Mouse (Mus musculus) heart, adult 2 months (tissue): ENCODE measurements around the gene Gm10490. TPM values are rescaled to one million over a fixed set of nuclear protein-coding genes. Genes with fewer than 3 reads are reported as not detected.

Source experiments
- DNase-seq, 2 experiments: peaks; one replicate each; pipeline ENCODE4 v3.0.0; 2021
- H3K27ac ChIP-seq: fragments of 200-600 bp; 2 replicates; pipeline ENCODE4 v1.8.1; 2022
- H3K27me3 ChIP-seq: fragments of 200-500 bp; 2 replicates; pipeline ENCODE4 v1.6.1; 2012; ENCODE audit warnings: mild to moderate bottlenecking, low read length, inconsistent platforms, mixed read lengths; ENCODE audit not compliant: control insufficient read depth, insufficient read depth
- H3K36me3 ChIP-seq: fragments of 200-500 bp; 2 replicates; pipeline ENCODE4 v1.6.1; 2012; ENCODE audit warnings: low read length, inconsistent platforms; ENCODE audit not compliant: control insufficient read depth, insufficient read depth
- H3K4me1 ChIP-seq: fragments of 200-500 bp; 2 replicates; pipeline ENCODE4 v1.6.1; 2011; ENCODE audit warnings: low read length; ENCODE audit not compliant: control insufficient read depth, insufficient read depth
- H3K4me3 ChIP-seq: fragments of 200-600 bp; 2 replicates; pipeline ENCODE4 v1.8.1; 2022
- H3K79me2 ChIP-seq: fragments of 200-500 bp; replicated peaks from 2 replicates; pipeline ENCODE4 v1.6.1; 2012; ENCODE audit warnings: mild to moderate bottlenecking, inconsistent platforms, low read length, moderate library complexity, mixed read lengths; ENCODE audit not compliant: control insufficient read depth, insufficient read depth
- H3K9ac ChIP-seq: fragments of 200-500 bp; 2 replicates; pipeline ENCODE4 v1.6.1; 2012; ENCODE audit warnings: low read depth, mild to moderate bottlenecking, control low read depth, inconsistent platforms, low read length, mixed read lengths
- CTCF ChIP-seq: fragments of 200-600 bp; IDR thresholded peaks from 2 replicates; pipeline ENCODE4 v1.8.1; 2022; ENCODE audit warnings: antibody characterized with exemption, mild to moderate bottlenecking, moderate library complexity
- EP300 ChIP-seq: fragments of 200-500 bp; IDR thresholded peaks from 2 replicates; pipeline ENCODE4 v1.6.1; 2011; ENCODE audit warnings: low read depth, low read length, control low read depth; ENCODE audit not compliant: insufficient read depth
- POLR2A ChIP-seq: fragments of 200-500 bp; IDR thresholded peaks from 2 replicates; pipeline ENCODE4 v1.6.1; 2011; ENCODE audit warnings: mild to moderate bottlenecking, low read depth, low read length, control low read depth; ENCODE audit not compliant: insufficient read depth
- WGBS: fragments of 180-500 bp; shearing (Covaris S2); methylation state at CpG from one replicate; pipeline ENCODE4 v1.1.7; 2018; 5-methylcytosine and 5-hydroxymethylcytosine counted together
- intact Hi-C: fragments of 180-260 bp; cut with DNase I; formaldehyde crosslinking; loops from one replicate; pipeline ENCODE4 v1.15.1; 2025
- polyA plus RNA-seq: library from polyadenylated mRNA; depleted of rRNA; stranded (reverse); fragments of >200 nt; gene quantifications from 2 replicates; pipeline ENCODE4 v1.2.3, GENCODE M21; 2012; rRNA removed
- total RNA-seq, 2 experiments: library from RNA; stranded (reverse); gene quantifications; 2 replicates each; pipeline ENCODE4 v1.2.3; 2021

Gm10490 gene
- total and polyA plus RNA-seq, 3 experiments = not detected

GRCm38 (mm10) chrX:7958868-7959267, 49.5 kb downstream of the Gm10490 start:
- DNase-seq = no peak
- Histone ChIP-seq H3K27me3 (no peaks in the 10 kb centered on the region), H3K79me2 (no peaks in the 10 kb centered on the region), H3K27ac (no peak overlapping the region), H3K4me3 (no peak overlapping the region), H3K4me1 (no peaks in the 10 kb centered on the region), H3K9ac (no peak overlapping the region), H3K36me3 (no peaks in the 10 kb centered on the region)
- 88% methylated on average over 9 of the region's 9 CpGs for WGBS
- TF ChIP-seq POLR2A = no peak
- TF ChIP-seq EP300 = no peak
- no peak for TF ChIP-seq CTCF
- intact Hi-C loops = no loop called here

Other genes with a start within 250 kb of the Gm10490 start
- gene Plp2, start 238.2 kb upstream of the Gm10490 start, total RNA-seq = 10 to 100 TPM; 40.3 to 56.3 TPM
- gene Plp2, start 238.2 kb upstream of the Gm10490 start, polyA plus RNA-seq = 118 and 159 TPM in 2 replicates
- gene Magix, start 228.3 kb upstream of the Gm10490 start, total RNA-seq = 10 to 100 TPM; 23.1 to 32.5 TPM
- 37.5 and 44.5 TPM in 2 replicates for gene Magix, start 228.3 kb upstream of the Gm10490 start, polyA plus RNA-seq
- 10 to 100 TPM; 18.0 to 19.3 TPM for gene Gpkow, start 212.4 kb upstream of the Gm10490 start, total RNA-seq
- 7.1 and 11.4 TPM in 2 replicates for gene Gpkow, start 212.4 kb upstream of the Gm10490 start, polyA plus RNA-seq
- gene Wdr45, start 195.2 kb upstream of the Gm10490 start, total RNA-seq = 10 to 100 TPM; 41.3 to 42.5 TPM
- gene Wdr45, start 195.2 kb upstream of the Gm10490 start, polyA plus RNA-seq = 48.3 and 57.9 TPM in 2 replicates
- gene Gm45208, start 187.3 kb upstream of the Gm10490 start, total RNA-seq = under 1 TPM in 1 of 2 experiments, not detected in 1; 0.94 TPM
- gene Gm45208, start 187.3 kb upstream of the Gm10490 start, polyA plus RNA-seq = 0.21 TPM in 1 of 2 replicates, not detected in the other
- gene Praf2, start 181.1 kb upstream of the Gm10490 start, total RNA-seq = 1 to 10 TPM; 6.1 to 6.7 TPM
- 15.8 and 19.5 TPM in 2 replicates for gene Praf2, start 181.1 kb upstream of the Gm10490 start, polyA plus RNA-seq
- 1 to 10 TPM in 1 of 2 experiments, under 1 TPM in 1; 0.32 to 1.1 TPM for gene Ccdc120, start 158.6 kb upstream of the Gm10490 start, total RNA-seq
- gene Ccdc120, start 158.6 kb upstream of the Gm10490 start, polyA plus RNA-seq = 1.1 and 2.8 TPM in 2 replicates
- 10 to 100 TPM; 13.0 to 15.4 TPM for gene Tfe3, start 147.0 kb upstream of the Gm10490 start, total RNA-seq
- 11.1 and 13.5 TPM in 2 replicates for gene Tfe3, start 147.0 kb upstream of the Gm10490 start, polyA plus RNA-seq
- 10 to 100 TPM; 20.8 to 24.6 TPM for gene Gripap1, start 119.8 kb upstream of the Gm10490 start, total RNA-seq
- gene Gripap1, start 119.8 kb upstream of the Gm10490 start, polyA plus RNA-seq = 25.3 and 38.9 TPM in 2 replicates
- under 1 TPM; 0.21 to 0.27 TPM for gene Kcnd1, start 87.3 kb upstream of the Gm10490 start, total RNA-seq
- gene Kcnd1, start 87.3 kb upstream of the Gm10490 start, polyA plus RNA-seq = 0.59 and 1.2 TPM in 2 replicates
- gene Otud5, start 68.2 kb upstream of the Gm10490 start, total RNA-seq = 10 to 100 TPM; 20.3 to 24.5 TPM
- gene Otud5, start 68.2 kb upstream of the Gm10490 start, polyA plus RNA-seq = 16.6 and 19.1 TPM in 2 replicates
- gene Pim2, start 31.3 kb upstream of the Gm10490 start, total RNA-seq = 1 to 10 TPM; 2.6 to 4.0 TPM
- gene Pim2, start 31.3 kb upstream of the Gm10490 start, polyA plus RNA-seq = 4.7 and 5.7 TPM in 2 replicates
- gene Slc35a2, start 25.5 kb upstream of the Gm10490 start, total RNA-seq = 10 to 100 TPM; 14.8 to 15.0 TPM
- 25.2 and 31.9 TPM in 2 replicates for gene Slc35a2, start 25.5 kb upstream of the Gm10490 start, polyA plus RNA-seq
- gene Pqbp1, start 10.3 kb upstream of the Gm10490 start, total RNA-seq = 10 to 100 TPM; 20.4 to 25.1 TPM
- 30.7 and 42.6 TPM in 2 replicates for gene Pqbp1, start 10.3 kb upstream of the Gm10490 start, polyA plus RNA-seq
- 10 to 100 TPM; 43.4 to 45.0 TPM for gene Timm17b, start 10.2 kb upstream of the Gm10490 start, total RNA-seq
- 40.2 and 45.1 TPM in 2 replicates for gene Timm17b, start 10.2 kb upstream of the Gm10490 start, polyA plus RNA-seq
- not detected for gene Gm10491, start 1.7 kb upstream of the Gm10490 start, total RNA-seq
- gene Gm10491, start 1.7 kb upstream of the Gm10490 start, polyA plus RNA-seq = not detected in 2 replicates
- gene Pcsk1n, start 10.3 kb downstream of the Gm10490 start, total RNA-seq = under 1 TPM in 1 of 2 experiments, not detected in 1; 0.16 TPM
- 0.18 and 0.25 TPM in 2 replicates for gene Pcsk1n, start 10.3 kb downstream of the Gm10490 start, polyA plus RNA-seq
- not detected for gene Eras, start 19.1 kb downstream of the Gm10490 start, total RNA-seq
- gene Eras, start 19.1 kb downstream of the Gm10490 start, polyA plus RNA-seq = not detected in 2 replicates
- 1 to 10 TPM; 7.9 to 9.6 TPM for gene Hdac6, start 38.3 kb downstream of the Gm10490 start, total RNA-seq
- 14.8 and 19.8 TPM in 2 replicates for gene Hdac6, start 38.3 kb downstream of the Gm10490 start, polyA plus RNA-seq
- gene Gata1, start 68.5 kb downstream of the Gm10490 start, total RNA-seq = under 1 TPM; 0.23 to 0.27 TPM
- 0.26 and 0.43 TPM in 2 replicates for gene Gata1, start 68.5 kb downstream of the Gm10490 start, polyA plus RNA-seq
- gene Glod5, start 109.0 kb downstream of the Gm10490 start, total RNA-seq = not detected
- gene Glod5, start 109.0 kb downstream of the Gm10490 start, polyA plus RNA-seq = not detected in 2 replicates
- gene Suv39h1, start 165.2 kb downstream of the Gm10490 start, total RNA-seq = 1 to 10 TPM; 3.6 to 3.9 TPM
- gene Suv39h1, start 165.2 kb downstream of the Gm10490 start, polyA plus RNA-seq = 4.6 and 6.1 TPM in 2 replicates
- 1 to 10 TPM; 1.7 to 2.6 TPM for gene Was, start 181.0 kb downstream of the Gm10490 start, total RNA-seq
- 1.9 and 2.2 TPM in 2 replicates for gene Was, start 181.0 kb downstream of the Gm10490 start, polyA plus RNA-seq
- 10 to 100 TPM; 35.1 to 39.6 TPM for gene Wdr13, start 223.3 kb downstream of the Gm10490 start, total RNA-seq
- gene Wdr13, start 223.3 kb downstream of the Gm10490 start, polyA plus RNA-seq = 56.0 and 60.2 TPM in 2 replicates
- 10 to 100 TPM; 38.1 to 78.9 TPM for gene Rbm3, start 236.3 kb downstream of the Gm10490 start, total RNA-seq
- 44.1 and 55.3 TPM in 2 replicates for gene Rbm3, start 236.3 kb downstream of the Gm10490 start, polyA plus RNA-seq